Mouse (Mus musculus) CH12.LX (cell line): ENCODE results near the gene 1700067K01Rik. TPM values are rescaled to one million over a fixed set of nuclear protein-coding genes. Genes with fewer than 3 reads are reported as not detected.

Source experiments
- DNase-seq: peaks from one replicate; pipeline ENCODE4 v3.0.0-alpha.2; 2013; ENCODE audit errors: extremely low read depth
- H3K27ac ChIP-seq: 2 replicates; pipeline ENCODE4 v1.5.1; 2012; ENCODE audit warnings: low read depth, mild to moderate bottlenecking, control low read depth, moderate library complexity; ENCODE audit not compliant: insufficient read depth
- H3K27me3 ChIP-seq: replicated peaks from 2 replicates; pipeline ENCODE3; 2012; ENCODE audit warnings: inconsistent platforms
- H3K36me3 ChIP-seq, 2 experiments: replicated peaks in 1 of 2; 2 replicates each; pipeline versions ENCODE3 to v1.6.1; 2012; ENCODE audit warnings: inconsistent platforms in 1 of 2, low read length in 1 of 2, mild to moderate bottlenecking in 1 of 2, mixed read lengths in 1 of 2, moderate library complexity in 1 of 2; ENCODE audit not compliant: control insufficient read depth in 1 of 2, insufficient read depth in 1 of 2
- H3K4me1 ChIP-seq, 2 experiments: 2 replicates each; pipeline ENCODE4 v1.6.1; 2012; ENCODE audit warnings: inconsistent platforms in 1 of 2, moderate library complexity in 1 of 2; ENCODE audit not compliant: insufficient read depth in 2 of 2, control insufficient read depth in 1 of 2
- H3K4me2 ChIP-seq: 2 replicates; pipeline ENCODE4 v1.6.1; 2012; ENCODE audit warnings: low read depth, mild to moderate bottlenecking, control low read depth; ENCODE audit not compliant: poor library complexity, insufficient read depth, severe bottlenecking
- H3K4me3 ChIP-seq, 3 experiments: fragments of 150-350 bp in 1 of 3; sonication (generic) in 1 of 3; replicated peaks in 1 of 3; 2 replicates each; pipeline versions ENCODE3 to v1.5.1; 2011 to 2012; ENCODE audit warnings: low read depth in 2 of 3, low read length in 2 of 3, mild to moderate bottlenecking in 2 of 3, moderate library complexity in 2 of 3, control low read depth in 1 of 3, improper control_type of control experiment in 1 of 3, inconsistent platforms in 1 of 3, mixed read lengths in 1 of 3; ENCODE audit not compliant: poor library complexity in 1 of 3
- H3K79me2 ChIP-seq: replicated peaks from 2 replicates; pipeline ENCODE4 v1.6.1; 2012; ENCODE audit warnings: mild to moderate bottlenecking, moderate library complexity; ENCODE audit not compliant: control insufficient read depth, poor library complexity, insufficient read depth, severe bottlenecking; ENCODE audit errors: extremely low read depth
- H3K9ac ChIP-seq: 2 replicates; pipeline ENCODE4 v1.6.1; 2012; ENCODE audit warnings: low read depth, mild to moderate bottlenecking, control low read depth, moderate library complexity; ENCODE audit not compliant: insufficient read depth
- H3K9me3 ChIP-seq: replicated peaks from 2 replicates; pipeline ENCODE3; 2012; ENCODE audit warnings: low read length, inconsistent platforms, mixed read lengths
- BHLHE40 ChIP-seq: IDR thresholded peaks from 2 replicates; pipeline ENCODE4 v1.6.1; 2011; ENCODE audit warnings: mild to moderate bottlenecking, low read depth, low read length, improper control_type of control experiment
- CHD1 ChIP-seq: IDR thresholded peaks from 2 replicates; pipeline ENCODE4 v1.6.1; 2012; ENCODE audit warnings: low read depth, low read length, improper control_type of control experiment, inconsistent platforms
- CTCF ChIP-seq, 2 experiments: IDR thresholded peaks in 1 of 2; conservative IDR thresholded peaks in 1 of 2; 2 replicates each; pipeline ENCODE4 v1.5.1; 2011 to 2012; ENCODE audit warnings: low read depth in 2 of 2, low read length in 2 of 2, improper control_type of control experiment in 1 of 2, inconsistent platforms in 1 of 2, mild to moderate bottlenecking in 1 of 2, moderate library complexity in 1 of 2
- E2F4 ChIP-seq: IDR thresholded peaks from 2 replicates; pipeline ENCODE4 v1.6.1; 2011; ENCODE audit warnings: low read depth, low read length, improper control_type of control experiment; ENCODE audit not compliant: insufficient replicate concordance
- ELF1 ChIP-seq: IDR thresholded peaks from 2 replicates; pipeline ENCODE4 v1.6.1; 2014; ENCODE audit warnings: low read depth, mild to moderate bottlenecking, inconsistent platforms, low read length, improper control_type of control experiment
- EP300 ChIP-seq: IDR thresholded peaks from 2 replicates; pipeline ENCODE4 v1.6.1; 2011; ENCODE audit warnings: low read length, improper control_type of control experiment
- ETS1 ChIP-seq: conservative IDR thresholded peaks from 2 replicates; pipeline ENCODE4 v1.6.1; 2012; ENCODE audit warnings: low read depth, mild to moderate bottlenecking, inconsistent platforms, low read length, improper control_type of control experiment, moderate library complexity
- IRF4 ChIP-seq: IDR thresholded peaks from 2 replicates; pipeline ENCODE4 v1.6.1; 2014; ENCODE audit warnings: low read depth, mild to moderate bottlenecking, inconsistent platforms, low read length, improper control_type of control experiment
- JUND ChIP-seq: conservative IDR thresholded peaks from 2 replicates; pipeline ENCODE4 v1.6.1; 2011; ENCODE audit warnings: low read depth, low read length, improper control_type of control experiment
- MAX ChIP-seq: IDR thresholded peaks from 2 replicates; pipeline ENCODE4 v1.6.1; 2011; ENCODE audit warnings: low read length, improper control_type of control experiment
- MAZ ChIP-seq: IDR thresholded peaks from 2 replicates; pipeline ENCODE4 v1.6.1; 2012; ENCODE audit warnings: low read depth, mild to moderate bottlenecking, inconsistent platforms, low read length, improper control_type of control experiment, moderate library complexity
- MXI1 ChIP-seq: IDR thresholded peaks from 2 replicates; pipeline ENCODE4 v1.6.1; 2011; ENCODE audit warnings: mild to moderate bottlenecking, low read depth, low read length, improper control_type of control experiment
- MYC ChIP-seq: IDR thresholded peaks from 2 replicates; pipeline ENCODE4 v1.6.1; 2011; ENCODE audit warnings: low read depth, mild to moderate bottlenecking, improper control_type of control experiment, low read length
- NELFE ChIP-seq: IDR thresholded peaks from 2 replicates; pipeline ENCODE4 v1.6.1; 2011; ENCODE audit warnings: low read depth, low read length, improper control_type of control experiment
- NRF1 ChIP-seq: IDR thresholded peaks from 2 replicates; pipeline ENCODE4 v1.6.1; 2014; ENCODE audit warnings: low read depth, mild to moderate bottlenecking, inconsistent platforms, low read length, improper control_type of control experiment, moderate library complexity
- PAX5 ChIP-seq: IDR thresholded peaks from 2 replicates; pipeline ENCODE4 v1.6.1; 2012; ENCODE audit warnings: low read length, inconsistent platforms, mixed read lengths
- RAD21 ChIP-seq: IDR thresholded peaks from 2 replicates; pipeline ENCODE4 v1.6.1; 2011; ENCODE audit warnings: low read depth, mild to moderate bottlenecking, low read length, improper control_type of control experiment, moderate library complexity
- RCOR1 ChIP-seq: conservative IDR thresholded peaks from 2 replicates; pipeline ENCODE4 v1.6.1; 2012; ENCODE audit warnings: low read depth, mild to moderate bottlenecking, inconsistent platforms, low read length, improper control_type of control experiment
- SMC3 ChIP-seq: IDR thresholded peaks from 2 replicates; pipeline ENCODE4 v1.6.1; 2011; ENCODE audit warnings: low read depth, low read length, improper control_type of control experiment
- TBP ChIP-seq: conservative IDR thresholded peaks from 2 replicates; pipeline ENCODE4 v1.6.1; 2011; ENCODE audit warnings: low read depth, low read length, improper control_type of control experiment
- TCF12 ChIP-seq: IDR thresholded peaks from 2 replicates; pipeline ENCODE4 v1.6.1; 2014; ENCODE audit warnings: low read depth, mild to moderate bottlenecking, inconsistent platforms, low read length, improper control_type of control experiment
- UBTF ChIP-seq: IDR thresholded peaks from 2 replicates; pipeline ENCODE4 v1.6.1; 2012; ENCODE audit warnings: low read depth, mild to moderate bottlenecking, inconsistent platforms, low read length, improper control_type of control experiment, moderate library complexity
- ZKSCAN1 ChIP-seq: IDR thresholded peaks from 2 replicates; pipeline ENCODE4 v1.6.1; 2012; ENCODE audit warnings: low read depth, inconsistent platforms, low read length, improper control_type of control experiment, borderline replicate concordance
- ZNF384 ChIP-seq: IDR thresholded peaks from 2 replicates; pipeline ENCODE4 v1.6.1; 2012; ENCODE audit warnings: low read depth, low read length, improper control_type of control experiment, inconsistent platforms
- dilution Hi-C: fragments of 300-500 bp; cut with MboI; formaldehyde crosslinking; loops from 2 replicates; pipeline ENCODE4 v1.14.3; 2020; ENCODE audit warnings: low sequenced_read_pairs; ENCODE audit not compliant: extremely low pct_unique_long_range_greater_than_20kb, extremely low pct_ligation_motif_present
- in situ Hi-C: fragments of 300-500 bp; cut with MboI; formaldehyde crosslinking; loops from 3 replicates; pipeline ENCODE4 v1.14.3; 2019; ENCODE audit warnings: low sequenced_read_pairs, low pct_ligation_motif_present, low pct_unique_long_range_greater_than_20kb, mixed read lengths
- polyA plus RNA-seq: library from polyadenylated mRNA; unstranded; fragments of >175 nt; gene quantifications from 2 replicates; pipeline ENCODE4 v1.2.1, GENCODE M21; 2012; ENCODE audit warnings: low read depth; ENCODE audit not compliant: insufficient read length
- total RNA-seq, 2 experiments: library from RNA; depleted of rRNA; stranded (reverse); fragments of 300-350 nt in 1 of 2; fragments of >200 nt in 1 of 2; gene quantifications; 2 replicates each; pipeline ENCODE4 v1.2.3; 2012 to 2014

1700067K01Rik gene
- total and polyA plus RNA-seq, 3 experiments, result 0.38 to 0.67 TPM; not detected in 1

- H3K4me2 ChIP-seq, result no peak overlapping the region
- H3K27me3 ChIP-seq, result peaks cover 22% of the 10 kb centered on the region
- dilution Hi-C loops, result no loop called here
These were observed 22.3 kb downstream of the 1700067K01Rik start for GRCm38 (mm10) chr8:84023631-84024030.

GRCm38 (mm10) chr8:84024171-84024570 is 22.9 kb downstream of the 1700067K01Rik start:
- dilution Hi-C loops, result no loop called here
- Histone ChIP-seq H3K4me1 (peaks cover 0 to 4% of the 10 kb centered on the region in 2 experiments; a peak in 2 of 4 replicates), H3K4me2 (no peak overlapping the region), H3K79me2 (no peaks in the 10 kb centered on the region), H3K27me3 (peaks cover 22% of the 10 kb centered on the region), H3K36me3 (no peaks in the 10 kb centered on the region), H3K9ac (no peak overlapping the region), H3K27ac (no peak overlapping the region), H3K9me3 (no peaks in the 10 kb centered on the region), H3K4me3 (no peak overlapping the region)
- in situ Hi-C loops, result no loop called here
- peak; percentile 82 for TF ChIP-seq MYC
- peak; percentile 60; the same call in 1 of the 2 replicates for TF ChIP-seq MAX
- no peak for TF ChIP-seq ZNF384
- no peak for TF ChIP-seq ETS1
- TF ChIP-seq CHD1, result no peak
- TF ChIP-seq TCF12, result no peak
- no peak for TF ChIP-seq NELFE
- no peak for TF ChIP-seq MAZ
- peak; percentile 43 for TF ChIP-seq RAD21
- TF ChIP-seq E2F4, result no peak
- peak; percentile 40 for TF ChIP-seq SMC3
- TF ChIP-seq ZKSCAN1, result no peak
- no peak for TF ChIP-seq BHLHE40
- TF ChIP-seq ELF1, result no peak
- TF ChIP-seq UBTF, result no peak
- TF ChIP-seq IRF4, result no peak
- TF ChIP-seq NRF1, result no peak
- no peak for TF ChIP-seq TBP
- no peak for TF ChIP-seq MXI1
- TF ChIP-seq PAX5, result no peak
- TF ChIP-seq RCOR1, result no peak
- peak; percentile 77 to 83 for TF ChIP-seq CTCF (conservative IDR thresholded peaks at IDR 0.05 in 1 of 2, IDR thresholded peaks at IDR 0.05 in 1 of 2; ENCODE audit: low read depth in 2 of 2, low read length in 2 of 2)
- peak; percentile 47 for DNase-seq

More at GRCm38 (mm10) chr8:84023631-84024030, 22.3 kb downstream of the 1700067K01Rik start:
- H3K9ac ChIP-seq, result no peak overlapping the region
- H3K36me3 ChIP-seq, result no peaks in the 10 kb centered on the region
- peaks cover 0 to 4% of the 10 kb centered on the region in 2 experiments; a peak in 2 of 4 replicates for H3K4me1 ChIP-seq
- no peak for DNase-seq
- no peaks in the 10 kb centered on the region for H3K79me2 ChIP-seq
- no peak overlapping the region for H3K4me3 ChIP-seq
- H3K9me3 ChIP-seq, result no peaks in the 10 kb centered on the region
- H3K27ac ChIP-seq, result no peak overlapping the region
- in situ Hi-C loops, result no loop called here
- TF ChIP-seq JUND (no peak), CHD1 (no peak), MAZ (no peak), TBP (no peak), TCF12 (no peak), SMC3 (no peak), MXI1 (no peak), EP300 (no peak)
